Mouse (Mus musculus): ENCODE data around the gene Dvl3. TPM values are rescaled to one million over a fixed set of nuclear protein-coding genes. Genes with fewer than 3 reads are reported as not detected.
"Not testable (repeated sequence)": the region's sequence is repeated elsewhere in the genome, so short reads cannot be mapped to it uniquely, and the experiment has no call there.

The Dvl3 gene
- total and polyA plus RNA-seq, 2 experiments from 2014 or later: 25.8 to 28.6 TPM

GRCm38 (mm10) chr16:20476857-20477256 is 39.9 kb upstream of the Dvl3 start:
- no peak for ATAC-seq
- no peak for TF ChIP-seq CTCF (IDR thresholded peaks at IDR 0.05; ENCODE audit: low read depth)

GRCm38 (mm10) chr16:20477270-20477669 is 39.5 kb upstream of the Dvl3 start:
- H3K27ac ChIP-seq (ENCODE audit: low read depth, low read length): no peak overlapping the region
- TF ChIP-seq CTCF (IDR thresholded peaks at IDR 0.05; ENCODE audit: low read depth): no peak
- 41% methylated on average over 3 of the region's 3 CpGs for WGBS
- no peaks in the 10 kb centered on the region for H3K27me3 ChIP-seq (ENCODE audit: insufficient read depth, low read length)
- ATAC-seq (no peak), DNase-seq (no peak)
- H3K9me3 ChIP-seq (ENCODE audit: low read length): no peaks in the 10 kb centered on the region
- no peaks in the 10 kb centered on the region for H3K4me1 ChIP-seq (ENCODE audit: insufficient read depth)
- H3K9ac ChIP-seq: no peak overlapping the region
- H3K4me3 ChIP-seq (ENCODE audit: low read depth, low read length): no peak overlapping the region
- H3K36me3 ChIP-seq (ENCODE audit: insufficient read depth): no peaks in the 10 kb centered on the region
- no peak overlapping the region for H3K4me2 ChIP-seq (ENCODE audit: low read depth)

More at GRCm38 (mm10) chr16:20476857-20477256, 39.9 kb upstream of the Dvl3 start:
- no peak for DNase-seq
- Histone ChIP-seq H3K27ac (ENCODE audit: low read depth, low read length) (no peak overlapping the region), H3K36me3 (ENCODE audit: insufficient read depth) (no peaks in the 10 kb centered on the region), H3K9ac (no peak overlapping the region), H3K9me3 (ENCODE audit: low read length) (no peaks in the 10 kb centered on the region), H3K4me1 (ENCODE audit: insufficient read depth) (no peaks in the 10 kb centered on the region), H3K4me3 (ENCODE audit: low read depth, low read length) (no peak overlapping the region), H3K4me2 (ENCODE audit: low read depth) (no peak overlapping the region), H3K27me3 (ENCODE audit: insufficient read depth, low read length) (no peaks in the 10 kb centered on the region)
- WGBS: 25% methylated on average over 1 of the region's 1 CpGs

GRCm38 (mm10) chr16:20478504-20478903 is 38.3 kb upstream of the Dvl3 start:
- Histone ChIP-seq H3K4me1 (ENCODE audit: insufficient read depth) (no peaks in the 10 kb centered on the region), H3K9me3 (ENCODE audit: low read length) (no peaks in the 10 kb centered on the region), H3K27ac (ENCODE audit: low read depth, low read length) (no peak overlapping the region), H3K36me3 (ENCODE audit: insufficient read depth) (no peaks in the 10 kb centered on the region), H3K4me3 (ENCODE audit: low read depth, low read length) (no peak overlapping the region), H3K9ac (no peak overlapping the region), H3K27me3 (ENCODE audit: insufficient read depth, low read length) (no peaks in the 10 kb centered on the region), H3K4me2 (ENCODE audit: low read depth) (no peak overlapping the region)
- WGBS: 86% methylated on average over 2 of the region's 2 CpGs
- ATAC-seq: no peak
- no peak for DNase-seq
- TF ChIP-seq CTCF (IDR thresholded peaks at IDR 0.05; ENCODE audit: low read depth): no peak

GRCm38 (mm10) chr16:20479026-20479760 is 37.6 kb upstream of the Dvl3 start:
- WGBS: 96% methylated on average over 12 of the region's 12 CpGs
- H3K27me3 ChIP-seq (ENCODE audit: insufficient read depth, low read length); H3K4me3 ChIP-seq (ENCODE audit: low read depth, low read length); DNase-seq; H3K9ac ChIP-seq; H3K36me3 ChIP-seq (ENCODE audit: insufficient read depth); ATAC-seq; H3K4me1 ChIP-seq (ENCODE audit: insufficient read depth); H3K9me3 ChIP-seq (ENCODE audit: low read length); H3K4me2 ChIP-seq (ENCODE audit: low read depth); H3K27ac ChIP-seq (ENCODE audit: low read depth, low read length): not testable (repeated sequence)

GRCm38 (mm10) chr16:20480115-20480514 is 36.7 kb upstream of the Dvl3 start:
- H3K4me1 ChIP-seq (ENCODE audit: insufficient read depth): no peaks in the 10 kb centered on the region

GRCm38 (mm10) chr16:20481746-20482145 is 35.0 kb upstream of the Dvl3 start:
- H3K9me3 ChIP-seq (ENCODE audit: low read length): no peaks in the 10 kb centered on the region
- H3K4me2 ChIP-seq (ENCODE audit: low read depth): no peak overlapping the region
- no peak overlapping the region for H3K27ac ChIP-seq (ENCODE audit: low read depth, low read length)
- no peak overlapping the region for H3K4me3 ChIP-seq (ENCODE audit: low read depth, low read length)
- ATAC-seq (no peak), DNase-seq (no peak)
- H3K9ac ChIP-seq: no peak overlapping the region
- no peaks in the 10 kb centered on the region for H3K27me3 ChIP-seq (ENCODE audit: insufficient read depth, low read length)
- no peak for TF ChIP-seq CTCF (IDR thresholded peaks at IDR 0.05; ENCODE audit: low read depth)
- WGBS: 65% methylated on average over 2 of the region's 2 CpGs
- no peaks in the 10 kb centered on the region for H3K4me1 ChIP-seq (ENCODE audit: insufficient read depth)
- no peaks in the 10 kb centered on the region for H3K36me3 ChIP-seq (ENCODE audit: insufficient read depth)

More at GRCm38 (mm10) chr16:20480115-20480514, 36.7 kb upstream of the Dvl3 start:
- Histone ChIP-seq H3K27me3 (ENCODE audit: insufficient read depth, low read length) (no peaks in the 10 kb centered on the region), H3K9me3 (ENCODE audit: low read length) (no peaks in the 10 kb centered on the region), H3K4me3 (ENCODE audit: low read depth, low read length) (no peak overlapping the region), H3K36me3 (ENCODE audit: insufficient read depth) (no peaks in the 10 kb centered on the region), H3K4me2 (ENCODE audit: low read depth) (no peak overlapping the region), H3K27ac (ENCODE audit: low read depth, low read length) (no peak overlapping the region), H3K9ac (no peak overlapping the region)
- ATAC-seq: peak; percentile 75
- TF ChIP-seq CTCF (IDR thresholded peaks at IDR 0.05; ENCODE audit: low read depth): peak; percentile 62
- WGBS: 27% methylated on average over 3 of the region's 3 CpGs
- DNase-seq: peak; percentile 18

GRCm38 (mm10) chr16:20483716-20484115 is 33.1 kb upstream of the Dvl3 start:
- not testable (repeated sequence) for ATAC-seq; H3K4me2 ChIP-seq (ENCODE audit: low read depth); DNase-seq; H3K9me3 ChIP-seq (ENCODE audit: low read length); H3K27me3 ChIP-seq (ENCODE audit: insufficient read depth, low read length); H3K4me3 ChIP-seq (ENCODE audit: low read depth, low read length); H3K4me1 ChIP-seq (ENCODE audit: insufficient read depth); H3K9ac ChIP-seq; H3K27ac ChIP-seq (ENCODE audit: low read depth, low read length); H3K36me3 ChIP-seq (ENCODE audit: insufficient read depth)
- WGBS: 94% methylated on average over 6 of the region's 7 CpGs
